Mouse (Mus musculus) T-helper 2 cell (primary cell): ENCODE measurements around the gene Nr3c2.

Experiments
- in situ Hi-C: fragments of 300-600 bp; cut with MboI, MseI; formaldehyde crosslinking; loops from one replicate; pipeline ENCODE4 v1.15.1; 2025; ENCODE audit warnings: high pct_unique_total_duplicates

Gene Nr3c2

DNA sequence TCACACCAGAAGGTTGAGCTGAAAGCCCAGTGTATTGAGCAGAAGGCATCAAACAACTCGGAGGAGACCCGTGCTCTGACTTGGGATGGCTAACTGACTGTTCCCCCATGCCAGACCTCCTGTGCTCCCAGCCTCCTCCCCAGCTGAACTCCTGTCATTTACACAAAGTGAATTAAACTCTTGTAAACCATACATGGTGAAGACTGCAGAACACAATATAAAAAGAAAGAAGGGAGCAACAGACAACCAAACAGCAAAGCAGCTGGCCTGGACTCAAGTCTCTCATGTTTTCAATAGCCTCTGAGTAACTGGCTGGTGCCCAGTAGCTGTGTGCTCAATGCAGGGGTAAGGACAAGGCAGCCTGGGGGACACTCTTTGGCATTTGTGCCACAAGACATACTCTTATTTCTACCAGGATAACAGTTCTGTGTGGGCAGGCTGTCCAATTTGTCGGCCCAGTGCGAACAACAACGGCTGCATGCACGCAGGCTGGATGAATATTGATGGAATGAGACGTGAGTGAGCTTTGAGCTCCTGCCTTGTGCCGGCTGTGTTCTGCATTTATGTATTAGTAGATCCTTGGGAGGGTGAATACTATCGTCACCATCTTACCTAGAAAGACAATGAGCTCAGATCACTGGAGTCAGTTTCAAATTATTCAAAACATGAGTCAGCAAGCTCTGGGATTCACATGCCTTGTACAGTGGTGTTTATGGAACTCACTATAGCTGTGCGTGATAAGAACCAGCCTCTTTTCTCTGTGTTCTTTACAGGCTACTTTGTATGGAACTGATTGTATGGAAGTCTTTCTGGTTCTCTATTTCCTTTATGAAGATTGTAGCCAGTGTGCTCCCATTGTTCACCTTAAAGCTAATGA is 152.4 kb downstream of the Nr3c2 start:
- in situ Hi-C loops: no loop called here

DNA sequence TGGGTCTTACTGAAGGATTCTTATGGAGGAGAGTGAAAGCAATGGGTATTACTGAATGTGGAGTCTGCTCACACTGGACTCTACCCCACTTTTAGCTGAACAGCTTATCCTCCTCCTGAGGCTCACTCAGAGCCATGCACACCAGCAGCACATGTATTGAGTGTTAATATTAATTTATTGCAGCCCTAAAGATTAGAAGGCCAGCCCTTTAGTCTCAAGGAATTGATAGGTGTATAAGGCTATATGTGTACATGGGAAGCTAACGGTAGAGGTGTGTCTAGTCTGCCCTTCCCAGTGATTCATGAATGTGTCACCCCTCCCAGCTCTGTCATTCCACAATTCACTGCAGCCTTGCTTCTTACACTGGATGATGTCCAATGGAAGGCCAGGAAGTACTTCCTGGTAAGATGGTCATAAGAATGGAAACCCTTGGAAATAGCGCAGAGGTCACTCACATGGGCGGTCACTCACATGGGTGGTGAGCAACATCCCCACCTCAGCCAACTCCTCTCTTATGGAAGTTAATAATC is 156.3 kb downstream of the Nr3c2 start:
- in situ Hi-C loops: no loop called here

GRCm38 (mm10) chr8:77056853-77057252 is 157.6 kb downstream of the Nr3c2 start:
- in situ Hi-C loops: no loop called here

DNA sequence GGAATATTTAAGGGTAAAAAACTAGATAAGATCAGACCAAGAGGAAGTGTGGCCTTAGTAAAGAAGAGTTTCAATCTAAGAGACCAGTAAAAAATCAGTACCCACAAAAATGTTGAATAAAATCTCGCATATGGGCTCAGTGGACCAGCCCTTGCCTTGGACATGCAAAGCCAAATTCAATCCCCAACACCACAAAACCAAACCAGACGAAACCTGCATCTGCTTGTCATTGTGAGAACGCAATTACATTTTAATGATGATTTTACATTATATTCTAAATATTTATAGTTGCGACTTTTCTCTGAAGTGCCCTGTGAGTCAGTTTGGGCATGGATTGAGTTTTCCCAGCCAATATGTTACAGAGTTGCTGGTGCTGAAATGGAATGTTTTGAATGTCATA is 183.4 kb downstream of the Nr3c2 start:
- in situ Hi-C loops: no loop called here

- in situ Hi-C loops: no loop called here
Measured at GRCm38 (mm10) chr8:77086036-77086435, 186.8 kb downstream of the Nr3c2 start.

GRCm38 (mm10) chr8:77096721-77097120 is 197.5 kb downstream of the Nr3c2 start:
- in situ Hi-C loops: no loop called here

DNA sequence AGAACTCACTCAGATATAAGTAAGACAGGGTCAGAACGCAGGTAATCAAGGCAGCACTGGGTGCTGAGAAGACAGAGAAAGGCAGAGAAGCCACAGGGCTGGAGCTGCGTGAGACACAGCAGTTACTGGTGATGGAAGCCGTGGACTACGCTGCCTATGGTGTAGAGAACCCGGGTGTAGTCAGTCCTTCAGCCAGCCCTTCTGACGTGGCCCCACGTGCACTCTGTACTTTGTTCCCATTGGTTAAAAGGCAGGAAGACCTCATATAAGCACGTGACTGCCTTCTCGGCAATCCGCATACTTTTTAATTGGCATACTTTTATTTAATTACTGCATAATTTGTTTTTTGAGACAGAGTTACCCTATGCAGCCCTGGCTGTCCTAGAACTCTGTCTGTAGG is 198.9 kb downstream of the Nr3c2 start:
- in situ Hi-C loops: no loop called here

DNA sequence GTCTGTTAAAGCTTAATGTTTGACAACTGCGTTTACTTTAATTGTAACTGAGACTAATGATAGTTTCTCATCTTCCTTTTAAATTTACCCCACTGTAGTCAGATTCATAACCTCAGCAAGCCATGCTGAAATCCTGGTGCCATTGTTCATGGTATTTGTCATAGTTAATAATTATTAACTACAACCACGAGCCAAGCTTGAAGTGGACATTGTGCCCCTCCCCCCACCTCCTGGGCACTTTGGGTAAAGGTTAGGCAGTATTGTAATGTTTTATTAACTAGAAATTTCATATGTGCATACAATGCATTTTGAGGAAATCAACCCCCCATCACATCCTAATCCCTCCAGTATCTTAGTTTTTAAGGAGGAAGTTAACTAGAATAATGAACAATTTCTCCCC is 201.1 kb downstream of the Nr3c2 start:
- in situ Hi-C loops: no loop called here

DNA sequence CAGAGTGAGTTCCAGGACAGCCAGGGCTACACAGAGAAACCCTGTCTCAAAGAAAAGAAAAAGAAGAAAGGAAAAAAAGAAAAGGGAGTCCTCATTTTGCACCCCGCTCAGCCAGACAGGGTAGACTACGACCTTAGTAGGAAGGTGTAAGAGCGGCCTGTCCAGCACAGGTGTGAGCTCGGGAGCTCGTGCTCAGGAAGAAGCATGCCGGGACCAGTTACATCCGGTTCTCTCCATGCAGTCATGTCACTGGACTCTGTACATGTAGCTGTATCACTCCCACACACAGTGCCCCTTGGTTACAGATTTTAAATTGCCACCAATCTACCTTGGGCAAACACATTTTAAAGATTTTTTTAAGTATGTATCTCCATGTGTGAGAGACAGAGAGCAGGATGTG is 203.6 kb downstream of the Nr3c2 start:
- in situ Hi-C loops: no loop called here

- in situ Hi-C loops: no loop called here
Measured at GRCm38 (mm10) chr8:77112719-77113118, 213.5 kb downstream of the Nr3c2 start.

- in situ Hi-C loops: no loop called here
Measured at GRCm38 (mm10) chr8:77114769-77115168, 215.5 kb downstream of the Nr3c2 start.

- in situ Hi-C loops: no loop called here
Measured at GRCm38 (mm10) chr8:77116419-77117079, 217.3 kb downstream of the Nr3c2 start.

DNA sequence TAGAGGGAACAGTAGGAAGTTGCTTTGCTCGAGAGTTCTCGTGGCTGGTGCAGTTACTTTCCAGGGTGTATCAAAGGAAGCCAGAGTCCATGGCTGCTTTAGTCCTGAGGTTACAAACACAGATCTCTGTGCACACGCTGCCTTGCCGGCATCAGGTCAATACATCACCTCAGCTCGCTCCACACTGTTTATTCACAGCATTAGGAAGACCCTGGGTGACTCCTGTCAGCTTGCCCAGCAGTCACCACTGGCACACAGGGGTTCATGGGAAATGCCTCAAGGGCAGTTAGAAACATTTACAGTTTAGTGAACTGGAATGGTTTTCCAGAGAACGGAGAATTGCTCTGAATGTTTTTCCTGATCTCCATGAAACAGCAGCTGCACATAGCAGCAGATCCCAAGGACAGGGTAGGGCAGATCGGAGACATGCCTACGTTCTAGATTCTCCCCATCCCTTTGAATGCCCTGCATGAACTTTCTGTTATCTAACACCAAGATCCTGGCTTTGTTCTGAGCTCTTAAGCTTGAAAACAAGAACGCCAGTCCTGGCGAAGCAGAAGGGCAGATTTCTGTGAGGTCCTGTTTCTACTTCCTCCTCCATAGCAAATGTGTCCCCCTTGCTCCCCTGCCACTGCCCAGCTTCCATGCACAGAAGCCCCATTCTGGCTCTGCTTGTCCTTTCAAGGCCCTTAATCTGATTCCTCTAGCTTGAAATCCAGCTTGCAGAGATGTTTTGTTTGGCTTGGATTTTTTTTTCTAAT is 221.7 kb downstream of the Nr3c2 start:
- in situ Hi-C loops: no loop called here

DNA sequence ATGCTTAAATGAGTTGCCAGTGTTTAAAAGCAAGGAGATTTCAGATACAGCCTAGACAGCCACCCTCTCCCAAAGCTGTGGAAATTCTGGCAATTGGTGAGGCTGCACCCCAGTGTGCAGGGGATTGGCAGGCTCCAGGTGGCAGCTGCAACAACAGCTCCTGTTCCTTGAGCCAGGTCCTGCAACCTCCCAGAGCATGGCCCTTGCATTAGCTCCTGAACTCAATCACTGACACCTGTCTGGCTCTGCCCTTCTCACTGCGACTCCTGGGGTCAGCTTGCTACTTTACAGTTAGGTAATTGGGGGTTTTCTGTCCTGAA is 222.3 kb downstream of the Nr3c2 start:
- in situ Hi-C loops: no loop called here

- in situ Hi-C loops: no loop called here
Measured at GRCm38 (mm10) chr8:77122300-77122699, 223.1 kb downstream of the Nr3c2 start.

GRCm38 (mm10) chr8:77125777-77126176 is 226.5 kb downstream of the Nr3c2 start:
- in situ Hi-C loops: no loop called here

- in situ Hi-C loops: no loop called here
Measured at GRCm38 (mm10) chr8:77128006-77128405, 228.8 kb downstream of the Nr3c2 start.

- in situ Hi-C loops: no loop called here
Measured at GRCm38 (mm10) chr8:77132903-77133637, 233.8 kb downstream of the Nr3c2 start.

- in situ Hi-C loops: no loop called here
Measured at GRCm38 (mm10) chr8:77133797-77134385, 234.6 kb downstream of the Nr3c2 start.

DNA sequence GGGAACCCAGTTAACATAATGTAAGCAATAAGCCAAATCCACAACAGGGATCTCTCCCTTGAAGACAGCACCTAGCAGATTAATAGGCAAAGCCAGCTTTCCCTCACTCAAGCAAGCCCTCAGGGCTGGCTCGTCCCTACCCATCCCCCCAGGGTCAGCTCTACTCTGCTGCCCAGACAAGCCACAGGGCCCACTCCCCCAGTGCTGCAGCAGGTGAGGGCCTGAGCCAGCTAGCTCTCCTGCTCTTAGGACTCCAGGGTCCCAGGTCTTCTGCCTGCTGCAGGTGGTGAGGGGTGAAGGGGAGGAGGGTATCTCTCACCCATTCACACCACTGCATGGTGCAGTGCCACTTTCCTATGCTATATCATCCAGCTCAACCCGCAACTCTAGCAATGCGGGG is 246.0 kb downstream of the Nr3c2 start:
- in situ Hi-C loops: no loop called here

- in situ Hi-C loops: no loop called here
Measured at GRCm38 (mm10) chr8:77154496-77154895, 255.3 kb downstream of the Nr3c2 start.
